Mouse (Mus musculus) embryonic stem cell, embryonic (primary cell): Measurements from ENCODE around the gene Prdx6.

Source experiments
- CTCF ChIA-PET, 4 experiments: fragments of 300-600 bp in 2 of 4; fragments of 350-600 bp in 2 of 4; sonication (Branson Sonifier 250); formaldehyde crosslinking; loops; one replicate each; lab custom pipeline; 2022; ENCODE audit warnings: inconsistent platforms in 2 of 4; lab: Charles Lee
- POLR2A ChIA-PET, 4 experiments: fragments of 300-600 bp in 2 of 4; fragments of 350-600 bp in 2 of 4; sonication (Branson Sonifier 250); formaldehyde crosslinking; loops; one replicate each; lab custom pipeline; 2022; ENCODE audit warnings: antibody characterized with exemption in 4 of 4, inconsistent platforms in 1 of 4; lab: Charles Lee

Gene Prdx6

DNA sequence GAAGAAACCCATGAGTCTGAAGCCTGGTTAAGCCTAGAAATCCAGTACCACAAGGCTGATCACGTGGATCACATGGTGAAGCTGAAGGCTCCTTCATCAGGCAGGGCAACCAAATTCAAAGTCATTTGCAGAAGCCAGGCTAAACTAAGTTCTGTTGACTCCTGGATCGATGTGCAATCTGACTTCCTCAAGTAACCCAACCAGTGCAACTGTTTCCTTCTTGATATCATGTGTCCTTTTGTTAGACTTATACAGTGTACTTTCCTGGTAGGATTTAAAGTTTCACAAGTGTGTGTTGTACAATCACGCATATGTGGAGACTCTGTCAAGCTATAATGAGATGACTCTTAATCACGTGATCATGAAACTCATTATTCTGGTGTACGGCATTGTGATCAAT lies 18.8 kb downstream of the Prdx6 start:
- ChIA-PET CTCF (interaction anchor here in 2 of 4 experiments (0.8 to 1.7 kb wide), 3 partner anchors 36 to 55 kb away, joined by 3 to 4 read pairs (median 3); no protein-coding TSS in a partner anchor), POLR2A (interaction anchor here in 2 of 4 experiments (0.7 to 13.2 kb wide), 7 partner anchors 15 to 196 kb away, joined by 3 to 156 read pairs (median 3); partner anchors contain the start of gene Prdx6 (in 2 of the 2))

DNA sequence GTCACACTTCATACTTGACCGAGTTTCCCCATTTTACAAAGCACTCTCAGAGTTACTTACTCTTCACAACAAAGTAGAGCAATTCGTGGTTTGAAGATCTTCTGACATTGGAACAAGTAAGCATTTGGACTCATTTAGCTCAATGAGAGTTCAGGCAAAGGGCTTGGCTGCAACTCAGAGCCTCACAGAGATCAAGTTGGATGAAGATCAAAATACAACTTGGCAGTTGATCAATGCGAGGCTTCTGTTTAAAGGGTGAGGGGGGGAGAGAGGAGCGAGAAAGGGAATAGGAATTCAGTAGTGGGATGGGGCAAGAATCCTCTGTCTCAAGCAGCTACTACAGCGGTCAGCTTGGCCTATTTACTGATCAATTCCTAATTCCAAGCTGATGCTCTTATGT lies 26.2 kb downstream of the Prdx6 start:
- ChIA-PET CTCF (no interaction called here), POLR2A (interaction anchor here in 2 of 4 experiments (0.8 to 1.1 kb wide), 3 partner anchors 18 to 26 kb away, joined by 3 read pairs; partner anchors contain the start of gene Prdx6 (in 1 of the 2))

DNA sequence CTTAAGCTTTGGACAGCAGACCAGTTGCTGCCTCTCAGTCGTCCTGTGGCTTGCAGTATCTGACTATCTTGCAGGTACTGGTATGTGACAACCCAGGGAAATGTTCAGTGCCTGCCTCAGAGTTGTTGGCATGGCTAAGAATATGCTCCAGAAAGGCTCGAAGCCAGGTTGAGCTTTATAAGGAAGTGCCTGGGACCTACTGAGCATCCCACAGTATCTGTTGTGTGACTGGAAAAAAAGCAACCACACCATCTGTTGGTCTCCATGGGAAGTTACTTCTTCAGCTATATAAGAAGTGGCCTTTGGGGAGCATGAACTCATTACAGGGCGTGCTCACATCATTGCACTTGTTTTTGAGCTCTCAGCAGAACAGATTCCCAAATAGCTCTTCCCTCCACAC lies 31.2 kb downstream of the Prdx6 start:
- CTCF ChIA-PET: interaction anchor here in 1 of 4 experiments (0.6 kb wide), 1 partner anchor 56 kb away, joined by 3 read pairs; no protein-coding TSS in a partner anchor
- POLR2A ChIA-PET: interaction anchor here in 2 of 4 experiments (0.5 to 1.7 kb wide), 5 partner anchors 9 to 424 kb away, joined by 3 to 5 read pairs (median 3); partner anchors contain the start of gene Zbtb37 (in 1 of the 2)

DNA sequence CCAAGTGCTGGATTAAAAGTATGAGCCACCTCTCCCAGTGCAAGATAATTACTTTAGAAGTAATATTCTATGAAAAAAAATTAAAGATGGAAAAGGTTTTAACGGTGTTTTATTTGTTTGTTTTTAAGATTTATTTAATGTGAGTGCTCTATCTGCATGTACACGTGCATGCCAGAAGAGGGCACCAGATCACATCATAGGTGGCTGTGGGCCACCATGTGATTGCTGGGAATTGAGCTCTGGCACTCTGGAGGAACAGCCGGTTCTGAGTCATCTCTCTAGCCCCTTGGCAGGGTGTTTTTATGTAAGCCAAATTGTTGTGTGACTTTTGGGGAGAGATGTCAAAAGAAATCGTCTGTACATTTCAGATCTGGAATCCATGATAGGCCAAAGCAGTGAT lies 36.6 kb downstream of the Prdx6 start:
- CTCF ChIA-PET: interaction anchor here (0.5 to 1.5 kb wide), 25 partner anchors 9 to 473 kb away, joined by 3 to 12 read pairs (median 4); partner anchors contain the start of gene Prdx6 (in 2 of the 4)
- POLR2A ChIA-PET: interaction anchor here (0.6 to 1.7 kb wide), 11 partner anchors 13 to 175 kb away, joined by 3 to 5 read pairs (median 3); no protein-coding TSS in a partner anchor

DNA sequence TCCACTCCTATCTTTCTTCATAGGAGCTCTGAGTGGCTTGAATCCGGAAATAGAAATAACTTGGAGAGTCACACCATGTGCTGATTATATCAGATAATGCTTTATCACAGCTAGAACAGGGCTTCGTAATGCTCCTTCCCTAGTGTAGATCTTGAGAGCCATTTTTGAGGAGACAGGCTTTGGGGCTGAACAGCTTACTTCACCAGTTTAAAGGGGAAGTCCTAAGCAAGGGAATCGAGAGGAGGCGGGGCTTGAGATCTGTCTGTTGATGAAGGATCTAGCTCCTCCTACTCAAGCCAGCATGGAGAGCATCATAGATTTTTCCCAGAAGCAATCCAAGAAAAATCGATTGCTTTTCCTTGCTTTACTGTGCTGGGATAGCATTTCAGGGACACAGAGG lies 51.2 kb downstream of the Prdx6 start:
- ChIA-PET CTCF (interaction anchor here in 3 of 4 experiments (0.5 to 0.6 kb wide), 4 partner anchors 23 to 818 kb away, joined by 3 to 6 read pairs (median 4); no protein-coding TSS in a partner anchor), POLR2A (interaction anchor here in 1 of 4 experiments (1.0 to 1.1 kb wide), 2 partner anchors 57 to 164 kb away, joined by 3 read pairs; no protein-coding TSS in a partner anchor)

DNA sequence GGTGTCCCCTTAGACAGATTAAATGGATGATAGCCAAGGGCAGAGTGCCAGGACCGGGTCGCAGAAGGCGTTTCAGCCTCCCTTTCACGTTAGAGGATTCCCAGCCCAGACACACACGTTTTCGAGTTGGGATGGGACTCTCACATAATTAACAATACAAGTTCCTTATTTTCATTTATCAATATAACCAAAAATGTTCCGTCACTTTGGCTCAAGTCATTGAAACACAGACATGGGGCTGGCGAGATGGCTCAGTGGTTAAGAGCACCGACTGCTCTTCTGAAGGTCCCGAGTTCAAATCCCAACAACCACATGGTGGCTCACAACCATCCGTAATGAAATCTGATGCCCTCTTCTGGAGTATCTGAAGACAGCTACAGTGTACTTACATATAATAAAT lies 54.7 kb downstream of the Prdx6 start:
- ChIA-PET POLR2A (interaction anchor here (0.5 to 3.7 kb wide), 57 partner anchors 9 to 984 kb away, joined by 3 to 61 read pairs (median 5); partner anchors contain the start of genes Klhl20 (in 3 of the 4), Prdx6 (in 3 of the 4), Zbtb37 (in 3 of the 4) and Cenpl (in 2 of the 4)), CTCF (interaction anchor here (0.5 to 2.5 kb wide), 48 partner anchors 10 to 1243 kb away, joined by 3 to 28 read pairs (median 4); partner anchors contain the start of genes Cenpl (in 2 of the 4), Dars2 (in 2 of the 4), Ankrd45 (in 1 of the 4) and Rc3h1 (in 1 of the 4))

DNA sequence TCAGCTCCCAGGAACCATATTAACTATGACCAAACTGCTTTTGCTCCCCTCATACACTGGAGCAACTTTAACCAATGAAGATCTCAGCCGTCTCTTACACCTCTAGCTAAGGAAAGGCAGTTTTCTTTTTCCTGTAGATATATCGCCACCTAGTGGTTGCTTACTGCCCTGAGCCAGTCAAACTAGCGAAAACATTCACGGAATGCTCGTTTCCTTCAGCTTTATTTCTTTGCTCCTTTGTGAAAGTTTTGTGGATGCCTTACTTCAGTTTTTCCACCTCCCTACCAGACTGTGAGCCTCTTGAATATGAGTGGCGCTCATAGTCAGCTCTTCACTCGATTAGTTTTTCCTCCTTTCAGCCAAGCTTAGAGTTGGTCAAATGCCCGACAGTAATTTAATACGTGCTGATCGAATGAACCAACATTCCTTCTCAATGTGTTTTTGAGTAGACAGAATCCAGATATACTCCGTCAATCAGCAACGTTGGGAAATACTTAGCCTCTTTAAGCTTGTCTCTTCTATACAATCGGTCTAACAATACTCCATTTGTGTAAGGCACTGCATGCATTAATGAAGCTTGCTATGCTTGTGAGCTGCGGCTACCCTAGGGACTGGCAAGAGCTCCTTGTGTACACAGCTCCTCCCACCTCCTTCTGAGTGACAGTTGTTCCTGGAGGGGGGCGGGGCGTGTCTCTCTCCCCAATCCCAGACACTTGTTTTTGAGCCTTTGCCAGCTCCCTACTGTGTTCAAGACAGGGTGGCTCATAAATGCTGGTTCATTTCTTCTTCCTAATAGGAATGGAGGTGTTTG lies 55.3 kb downstream of the Prdx6 start:
- ChIA-PET POLR2A (interaction anchor here (0.5 to 3.7 kb wide), 73 partner anchors 9 to 1348 kb away, joined by 3 to 61 read pairs (median 5); partner anchors contain the start of genes Klhl20 (in 3 of the 4), Zbtb37 (in 3 of the 4), Cenpl (in 2 of the 4) and Dars2 (in 2 of the 4)), CTCF (interaction anchor here (0.5 to 2.5 kb wide), 90 partner anchors 8 to 647 kb away, joined by 3 to 28 read pairs (median 4); partner anchors contain the start of genes Ankrd45 (in 2 of the 4), Cenpl (in 2 of the 4), Dars2 (in 2 of the 4) and Zbtb37 (in 2 of the 4))

DNA sequence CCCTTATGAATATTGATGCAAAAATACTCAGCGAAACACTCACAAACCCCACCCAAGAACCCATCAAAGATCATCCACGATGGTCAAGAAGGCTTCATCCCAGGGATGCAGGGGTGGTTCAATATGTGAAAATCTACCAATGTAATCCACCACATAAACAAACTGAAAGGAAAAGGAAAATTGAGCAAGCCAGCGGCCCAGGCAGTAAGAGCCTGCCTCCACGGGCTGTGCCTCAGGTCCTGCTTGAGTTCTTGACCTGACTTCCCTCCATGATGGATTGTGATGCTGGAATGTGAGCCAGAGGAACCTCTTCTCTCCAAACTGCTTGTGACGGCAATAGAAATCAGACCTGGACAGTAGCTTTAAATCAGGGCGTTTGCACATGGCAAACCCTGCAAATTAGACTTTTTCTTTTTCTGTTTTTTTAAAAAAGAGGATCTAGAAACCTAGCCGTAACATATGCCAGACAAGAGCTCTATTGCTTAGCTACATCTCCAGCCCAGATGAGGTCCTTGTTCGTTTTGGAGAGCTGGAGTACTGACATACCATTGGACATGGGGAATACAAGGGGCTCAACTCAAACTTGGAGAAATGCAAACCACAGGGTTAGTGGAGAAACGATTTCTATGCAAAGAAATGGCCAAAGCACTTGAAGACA lies 60.6 kb downstream of the Prdx6 start:
- ChIA-PET POLR2A (interaction anchor here in 1 of 4 experiments (1.1 kb wide), 1 partner anchor 154 kb away, joined by 3 read pairs; no protein-coding TSS in a partner anchor), CTCF (no interaction called here)
